Mouse (Mus musculus) liver, adult 2 months (tissue): ENCODE measurements around the gene Hist1h3g.

Source experiments
- CTCF ChIP-seq: fragments of 200-500 bp; IDR thresholded peaks from 2 replicates; pipeline ENCODE4 v1.5.1; 2011; ENCODE audit warnings: low read depth, low read length, control low read depth
- POLR2A ChIP-seq: fragments of 200-500 bp; IDR thresholded peaks from 2 replicates; pipeline ENCODE4 v1.6.1; 2011; ENCODE audit warnings: low read length, control low read depth; ENCODE audit not compliant: insufficient read depth; ENCODE audit errors: extremely low read depth

GRCm38 (mm10) chr13:23502916-23503315, 32.3 kb upstream of the Hist1h3g start:
- TF ChIP-seq CTCF (no peak), POLR2A (no peak)
